Mouse (Mus musculus): ENCODE data around the gene Hps6.

- TF ChIP-seq CTCF (IDR thresholded peaks at IDR 0.05; ENCODE audit: extremely low read depth, insufficient read depth, insufficient read length, insufficient replicate concordance): no peak
- TF ChIP-seq POLR2A (IDR thresholded peaks at IDR 0.05; ENCODE audit: low read depth, low read length): no peak
Measured at GRCm38 (mm10) chr19:45998694-45999217, 4.6 kb upstream of the Hps6 start.

Data from spleen, adult 2 months (tissue).